Mouse (Mus musculus): ENCODE results near the gene Atxn7l1.

Atxn7l1 gene

DNA sequence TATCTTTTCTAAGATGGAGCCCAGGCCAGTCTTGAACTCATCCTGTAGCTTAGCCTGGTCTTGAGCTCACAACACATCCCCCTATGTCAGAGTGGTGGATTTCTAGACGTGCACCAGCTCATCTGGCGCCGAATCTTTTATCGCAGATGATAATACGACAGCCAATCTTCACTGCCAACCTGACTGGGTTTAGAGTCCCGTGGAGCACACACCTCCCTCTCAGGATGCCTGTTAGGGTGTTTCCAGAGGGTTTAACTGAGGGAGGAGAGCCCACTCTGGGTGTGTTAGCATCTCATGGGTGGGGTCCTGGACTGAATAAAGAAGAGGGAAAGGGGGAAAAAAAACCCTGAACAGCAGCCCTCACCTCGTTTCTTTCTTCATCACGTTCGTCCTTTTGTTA is 124.9 kb downstream of the Atxn7l1 start:
- POLR2A ChIA-PET = interaction anchor here in 2 of 4 experiments (0.6 to 1.5 kb wide), 3 partner anchors 29 to 144 kb away, joined by 3 to 4 read pairs (median 3); no protein-coding TSS in a partner anchor
- CTCF ChIA-PET = interaction anchor here (0.6 to 1.9 kb wide), 14 partner anchors 12 to 1481 kb away, joined by 3 to 13 read pairs (median 4); no protein-coding TSS in a partner anchor

DNA sequence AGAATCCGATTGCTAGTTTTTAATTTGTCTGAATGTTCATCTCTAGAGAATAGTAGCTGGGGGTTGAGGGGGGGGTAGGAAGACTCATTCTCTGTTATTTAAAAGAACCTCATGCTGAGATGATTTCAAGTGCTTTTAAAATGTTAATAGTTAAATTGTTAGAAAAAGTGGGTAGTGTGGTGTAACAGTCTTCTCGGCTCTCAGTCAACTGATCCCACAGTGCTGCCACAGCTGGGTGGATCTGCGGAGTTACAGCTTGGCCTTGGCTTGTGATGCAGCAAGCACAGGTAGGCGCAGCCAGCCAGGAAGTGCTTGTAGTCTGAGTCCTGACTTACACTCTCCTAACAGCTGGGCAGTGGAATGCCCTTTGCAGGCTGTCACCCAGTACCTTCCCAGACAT is 125.7 kb downstream of the Atxn7l1 start:
- POLR2A ChIA-PET = interaction anchor here in 2 of 4 experiments (0.5 to 1.5 kb wide), 7 partner anchors 10 to 350 kb away, joined by 3 to 4 read pairs (median 3); no protein-coding TSS in a partner anchor
- CTCF ChIA-PET = interaction anchor here (0.6 to 1.9 kb wide), 12 partner anchors 12 to 1481 kb away, joined by 3 to 13 read pairs (median 4); no protein-coding TSS in a partner anchor

DNA sequence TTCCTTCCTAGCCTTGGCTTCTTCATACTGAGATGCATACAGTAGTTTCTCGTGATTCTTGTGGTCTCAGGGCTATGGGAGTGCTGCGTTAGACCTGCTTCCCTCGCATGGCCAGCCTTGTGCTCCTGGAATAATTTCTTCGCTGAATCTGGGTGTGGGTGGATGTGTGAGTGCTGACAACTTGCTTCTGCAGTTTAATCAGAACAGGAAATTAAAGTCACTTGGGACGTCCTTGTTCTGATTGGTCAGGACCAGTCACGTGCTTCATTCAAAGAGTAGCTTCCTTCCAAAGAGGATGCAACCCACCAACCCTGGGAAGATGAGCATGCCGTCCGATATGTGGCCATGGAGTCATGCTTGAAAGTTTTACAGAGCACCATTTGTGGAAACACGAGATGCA is 126.2 kb downstream of the Atxn7l1 start:
- CTCF ChIA-PET = interaction anchor here (0.7 to 1.9 kb wide), 7 partner anchors 11 to 734 kb away, joined by 3 to 13 read pairs (median 4); no protein-coding TSS in a partner anchor
- POLR2A ChIA-PET = interaction anchor here in 2 of 4 experiments (0.5 to 1.1 kb wide), 4 partner anchors 11 to 350 kb away, joined by 3 read pairs; no protein-coding TSS in a partner anchor

DNA sequence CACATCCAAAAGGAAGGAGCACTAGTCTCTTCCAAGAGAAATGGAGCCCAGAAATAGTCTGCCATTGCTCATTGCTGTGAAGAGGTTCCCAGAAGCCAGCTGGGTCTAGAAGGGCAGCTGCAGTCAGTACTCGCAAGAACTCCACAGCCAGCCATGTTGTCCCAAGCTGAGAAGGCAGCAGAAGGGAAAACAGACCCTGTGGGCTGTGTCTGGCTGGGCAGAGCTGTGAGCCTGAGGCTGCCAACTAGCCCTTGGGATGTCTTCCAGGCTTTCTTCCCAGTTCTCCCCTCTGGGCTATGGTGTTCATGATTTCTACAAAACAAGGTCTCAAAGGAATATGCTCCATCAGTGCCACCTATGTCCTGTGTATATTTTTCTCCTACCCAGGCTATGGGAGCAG is 128.5 kb downstream of the Atxn7l1 start:
- POLR2A ChIA-PET = no interaction called here
- CTCF ChIA-PET = interaction anchor here in 1 of 4 experiments (1.4 kb wide), 1 partner anchor 104 kb away, joined by 3 read pairs; no protein-coding TSS in a partner anchor

DNA sequence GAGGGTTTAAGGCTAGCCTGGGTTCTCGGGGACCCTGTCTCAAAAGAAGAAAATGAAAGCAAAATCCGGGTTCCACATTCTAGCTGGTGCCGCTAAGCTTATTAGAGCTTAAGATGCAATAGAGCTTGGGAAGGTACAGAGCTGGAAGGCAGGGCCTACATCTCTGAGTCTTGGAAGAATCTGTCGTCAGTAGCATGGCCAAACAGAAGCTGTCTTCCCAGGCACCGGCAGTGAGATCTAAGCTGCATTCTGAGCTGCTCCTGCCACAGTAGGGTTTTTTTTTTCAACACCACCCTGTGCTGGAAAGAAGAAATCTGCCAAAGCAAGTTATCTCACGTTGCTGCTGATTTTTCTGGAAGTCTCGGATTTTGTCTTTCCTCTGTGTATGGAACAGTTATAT is 129.9 kb downstream of the Atxn7l1 start:
- POLR2A ChIA-PET = interaction anchor here in 1 of 4 experiments (0.6 to 1.0 kb wide), 2 partner anchors 74 to 110 kb away, joined by 3 read pairs; no protein-coding TSS in a partner anchor
- CTCF ChIA-PET = interaction anchor here (0.6 to 1.6 kb wide), 9 partner anchors 12 to 249 kb away, joined by 3 to 6 read pairs (median 4); no protein-coding TSS in a partner anchor

DNA sequence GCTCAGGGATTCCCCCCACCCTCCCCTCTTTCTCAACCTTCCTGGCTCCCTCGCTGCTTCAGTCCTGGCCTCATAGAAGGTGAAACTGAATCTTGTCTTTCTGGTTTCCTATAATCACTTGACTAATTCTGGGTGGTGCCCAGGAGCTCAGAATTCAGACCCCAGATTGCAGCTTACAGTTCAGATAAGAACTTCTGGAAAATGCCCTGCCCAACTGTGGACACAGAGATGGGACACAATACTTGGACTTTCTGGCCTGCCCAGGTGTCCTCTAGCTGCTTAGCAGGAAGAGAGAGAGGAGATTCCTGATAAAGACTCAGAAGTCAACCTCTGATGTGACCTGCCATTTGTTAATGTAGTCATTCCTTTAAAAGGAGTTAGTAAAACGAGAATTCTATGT is 131.7 kb downstream of the Atxn7l1 start:
- ChIA-PET CTCF (interaction anchor here in 1 of 4 experiments (0.9 to 2.2 kb wide), 2 partner anchors 55 to 101 kb away, joined by 3 to 24 read pairs; no protein-coding TSS in a partner anchor), POLR2A (no interaction called here)

DNA sequence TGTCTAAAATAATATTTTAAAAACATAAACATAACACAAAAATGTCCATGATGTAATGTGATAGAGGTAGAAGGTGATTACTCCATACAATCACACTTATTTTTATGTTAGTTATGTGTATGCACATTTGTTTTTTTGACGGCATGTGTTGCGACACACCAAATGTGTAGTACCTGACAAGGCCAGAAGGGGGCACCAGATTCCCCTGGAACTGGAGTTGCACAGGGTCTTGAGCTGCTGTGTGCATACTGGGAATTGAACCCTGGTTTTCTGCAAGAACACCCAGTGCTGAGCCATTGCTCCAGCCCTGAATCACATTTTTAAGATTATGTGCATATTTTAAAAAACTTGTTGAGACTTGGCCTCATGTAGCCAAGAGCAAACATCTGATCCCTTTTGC is 133.3 kb downstream of the Atxn7l1 start:
- ChIA-PET POLR2A (no interaction called here), CTCF (interaction anchor here (0.5 to 2.2 kb wide), 32 partner anchors 9 to 253 kb away, joined by 3 to 24 read pairs (median 4); no protein-coding TSS in a partner anchor)

DNA sequence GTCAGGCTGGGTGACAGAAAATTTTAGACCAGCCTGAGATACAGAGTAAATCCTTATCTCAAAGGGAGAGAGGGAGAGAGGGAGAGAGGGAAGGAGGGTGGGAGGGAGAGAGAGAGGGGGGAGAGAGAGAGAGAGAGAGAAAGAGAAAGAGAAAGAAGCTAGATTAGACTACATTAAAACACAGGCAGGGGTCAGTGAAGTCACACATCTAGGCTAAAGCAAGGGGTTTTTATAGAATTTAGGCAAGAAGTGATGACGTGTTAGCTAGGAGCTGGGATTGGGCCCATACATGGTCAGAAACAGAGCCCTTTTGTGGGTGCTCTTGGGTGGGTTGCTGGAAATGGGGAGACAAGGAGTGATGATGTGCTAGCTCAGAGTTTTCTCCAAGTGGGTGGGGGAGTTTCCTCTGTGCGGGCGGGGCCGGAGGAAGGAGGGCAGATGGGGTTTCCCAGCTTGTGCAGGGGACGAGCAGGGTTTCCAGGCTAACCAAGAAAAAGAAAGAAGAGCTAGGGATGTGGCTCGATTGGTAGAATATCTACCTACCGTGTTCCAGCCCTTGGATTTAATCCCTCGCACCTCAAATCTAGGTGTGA is 136.9 kb downstream of the Atxn7l1 start:
- CTCF ChIA-PET = interaction anchor here in 3 of 4 experiments (0.6 to 2.2 kb wide), 9 partner anchors 11 to 158 kb away, joined by 3 to 8 read pairs (median 4); no protein-coding TSS in a partner anchor

DNA sequence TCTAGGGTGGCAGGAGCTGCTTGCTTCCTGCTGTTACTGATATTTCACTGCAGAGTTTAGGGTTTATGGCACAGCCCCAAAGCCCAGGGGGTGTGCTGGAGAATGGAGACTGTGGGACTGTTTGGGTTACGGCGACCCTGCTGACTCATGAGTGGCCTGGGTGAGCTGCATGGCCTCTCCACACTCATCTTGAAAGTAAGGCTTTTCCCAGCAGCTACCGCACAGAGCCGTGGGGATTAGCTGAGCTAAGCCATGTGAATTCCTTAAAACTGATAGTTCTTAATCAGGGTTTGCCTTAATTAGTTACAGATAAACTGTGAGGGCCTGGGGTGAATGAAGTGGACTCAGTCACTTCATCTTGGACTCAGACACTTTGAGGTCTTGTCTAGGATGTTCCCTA is 137.9 kb downstream of the Atxn7l1 start:
- ChIA-PET CTCF (interaction anchor here in 2 of 4 experiments (0.8 to 1.1 kb wide), 3 partner anchors 37 to 159 kb away, joined by 3 to 7 read pairs (median 3); no protein-coding TSS in a partner anchor), POLR2A (interaction anchor here in 1 of 4 experiments (1.3 kb wide), 1 partner anchor 85 kb away, joined by 3 read pairs; no protein-coding TSS in a partner anchor)

More for the DNA sequence above, 136.9 kb downstream of the Atxn7l1 start:
- POLR2A ChIA-PET = interaction anchor here in 1 of 4 experiments (0.6 kb wide), 1 partner anchor 17 kb away, joined by 5 read pairs; no protein-coding TSS in a partner anchor

DNA sequence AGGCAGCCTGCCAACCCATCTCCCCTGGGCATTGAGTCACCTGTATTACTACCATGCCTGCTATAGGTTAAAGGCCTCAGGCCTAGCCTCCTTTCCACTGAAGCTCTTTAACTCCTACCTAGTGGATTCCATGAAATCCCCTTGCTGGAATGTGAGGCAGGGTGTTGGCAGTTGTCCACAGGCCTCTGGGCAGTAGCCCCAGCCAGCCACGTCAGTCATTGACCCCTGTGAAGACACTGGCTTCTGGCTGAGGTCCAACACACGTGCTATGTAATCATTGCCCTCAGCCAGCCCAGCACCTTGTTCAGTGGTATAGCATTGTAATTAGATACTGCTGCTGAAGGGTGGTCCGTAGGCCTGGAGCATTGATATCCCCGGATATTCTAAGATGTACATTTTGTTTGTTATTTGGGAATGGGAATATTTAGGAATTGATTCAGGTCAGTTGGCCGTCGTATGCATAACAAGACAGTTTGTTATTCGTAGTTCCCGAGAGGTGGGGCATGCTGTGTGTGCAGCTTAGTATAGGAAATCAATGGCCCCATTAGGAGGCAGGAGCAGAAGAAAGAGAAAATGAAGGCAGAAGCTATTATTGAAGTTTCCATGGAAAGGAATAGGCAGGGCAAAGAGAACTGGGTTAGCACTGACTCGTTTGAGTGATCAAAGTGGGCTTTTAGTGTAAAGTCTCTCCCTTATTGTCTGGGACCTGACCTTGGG is 138.6 kb downstream of the Atxn7l1 start:
- ChIA-PET CTCF (interaction anchor here in 2 of 4 experiments (0.8 to 1.1 kb wide), 2 partner anchors 36 to 48 kb away, joined by 3 to 7 read pairs; no protein-coding TSS in a partner anchor), POLR2A (interaction anchor here in 1 of 4 experiments (1.2 to 1.3 kb wide), 2 partner anchors 28 to 84 kb away, joined by 3 read pairs; no protein-coding TSS in a partner anchor)

DNA sequence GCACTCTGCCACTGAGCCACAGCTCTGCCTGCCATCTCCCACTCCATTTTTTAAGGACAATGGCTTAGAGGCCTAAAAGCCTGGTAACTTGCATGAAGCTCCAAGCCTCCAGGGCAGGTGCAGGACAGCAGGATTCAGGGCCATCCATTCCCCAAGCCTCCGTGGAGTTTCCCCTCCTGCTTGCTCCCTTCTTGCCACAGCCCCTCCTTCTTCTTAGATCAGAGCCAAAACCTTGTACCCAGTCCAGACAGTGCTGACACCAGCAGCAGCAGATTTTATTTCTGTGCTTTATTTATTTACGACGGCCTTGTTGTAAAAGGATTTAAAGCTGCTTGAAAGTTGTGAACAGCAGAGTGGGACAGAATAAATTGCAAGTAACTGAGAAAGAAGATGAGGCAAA is 140.2 kb downstream of the Atxn7l1 start:
- POLR2A ChIA-PET = interaction anchor here in 1 of 4 experiments (1.3 kb wide), 1 partner anchor 88 kb away, joined by 3 read pairs; no protein-coding TSS in a partner anchor

DNA sequence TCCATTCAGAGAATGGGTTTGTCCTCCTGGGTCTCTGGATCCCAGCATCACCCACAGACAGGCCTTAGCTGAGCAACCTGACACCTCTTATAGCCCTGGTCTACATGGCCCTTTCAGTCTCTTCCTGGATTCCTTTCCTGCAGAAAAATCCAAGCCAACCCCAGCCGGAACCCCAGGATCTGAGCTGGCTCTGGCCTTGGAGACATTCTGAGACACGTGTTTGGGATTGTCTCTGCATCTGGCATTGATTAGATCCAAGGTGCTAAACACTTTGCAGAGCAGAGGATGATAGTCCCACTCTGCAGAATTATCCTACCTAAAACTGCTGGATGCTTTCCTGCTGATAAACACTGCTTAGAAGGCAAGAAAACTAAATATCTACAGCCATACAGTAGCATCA is 141.3 kb downstream of the Atxn7l1 start:
- CTCF ChIA-PET = interaction anchor here in 3 of 4 experiments (0.6 to 2.2 kb wide), 4 partner anchors 15 to 374 kb away, joined by 3 to 7 read pairs (median 5); no protein-coding TSS in a partner anchor
- POLR2A ChIA-PET = interaction anchor here in 2 of 4 experiments (0.6 to 1.7 kb wide), 3 partner anchors 13 to 429 kb away, joined by 3 to 4 read pairs (median 3); no protein-coding TSS in a partner anchor

More for the DNA sequence above, 140.2 kb downstream of the Atxn7l1 start:
- CTCF ChIA-PET = interaction anchor here in 2 of 4 experiments (0.6 to 2.2 kb wide), 3 partner anchors 14 to 93 kb away, joined by 3 to 6 read pairs (median 3); no protein-coding TSS in a partner anchor

DNA sequence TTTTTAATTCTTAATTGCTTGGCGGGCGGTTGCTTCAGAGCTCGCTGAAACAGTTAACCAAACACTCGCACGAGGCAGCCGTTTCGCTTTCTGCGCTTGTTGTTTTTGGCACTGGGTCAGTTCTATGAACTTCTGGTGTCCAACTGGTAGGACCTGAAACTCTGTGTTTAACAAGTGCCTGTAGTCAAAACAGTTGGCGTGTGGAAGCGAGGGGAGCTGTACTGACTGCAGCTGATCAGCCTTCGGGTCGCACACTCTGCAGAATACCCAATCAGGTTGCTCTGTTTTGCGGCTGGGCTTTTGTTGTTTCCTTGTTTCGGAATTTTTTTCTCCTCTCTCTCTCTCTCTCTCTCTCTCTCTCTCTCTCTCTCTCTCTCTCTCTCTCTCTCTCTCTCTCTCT is 154.6 kb downstream of the Atxn7l1 start:
- ChIA-PET CTCF (interaction anchor here in 3 of 4 experiments (0.6 to 1.1 kb wide), 4 partner anchors 19 to 75 kb away, joined by 3 to 9 read pairs (median 5); no protein-coding TSS in a partner anchor), POLR2A (interaction anchor here in 3 of 4 experiments (0.6 to 1.4 kb wide), 8 partner anchors 13 to 292 kb away, joined by 3 to 6 read pairs (median 3); no protein-coding TSS in a partner anchor)

DNA sequence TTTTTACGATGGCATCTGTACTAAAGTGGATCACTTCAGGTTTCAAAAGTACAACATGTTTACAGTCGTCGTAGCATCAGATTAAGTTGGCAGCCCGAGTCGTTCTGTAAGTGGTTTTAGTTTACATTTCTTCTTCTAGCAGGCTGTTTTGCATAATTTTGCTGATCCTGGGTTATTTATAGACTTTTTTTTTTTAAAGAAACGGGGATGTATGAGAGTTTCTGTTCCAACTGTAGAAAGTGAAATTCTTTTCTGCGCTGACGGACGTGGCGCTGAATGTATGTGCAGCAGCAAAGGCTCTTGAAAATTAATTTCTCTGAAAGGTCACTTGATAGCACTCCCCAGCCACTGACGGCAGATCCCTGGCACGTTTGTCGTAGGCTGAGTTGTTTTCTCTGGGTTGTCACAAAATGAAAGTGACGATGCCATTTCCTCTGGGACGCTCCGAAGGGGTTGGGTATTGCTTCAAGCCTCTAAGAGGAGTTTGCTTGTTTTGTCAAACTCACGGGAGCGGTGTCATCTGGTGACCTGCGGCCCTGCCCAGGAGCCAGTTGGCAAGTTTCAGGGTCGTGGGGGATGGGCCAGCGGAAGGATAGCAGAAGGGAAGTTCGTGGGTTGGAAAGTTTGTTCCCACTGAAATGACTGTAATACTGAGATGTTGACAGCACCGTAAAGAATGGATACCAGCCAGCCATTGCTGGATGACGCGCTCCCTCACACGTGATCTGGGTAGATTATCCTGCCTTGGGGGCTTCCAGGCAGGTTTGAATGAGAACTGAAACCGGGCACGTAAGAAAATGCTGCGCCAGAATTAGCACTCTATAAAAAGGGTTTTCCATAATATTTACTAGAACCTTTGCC is 155.3 kb downstream of the Atxn7l1 start:
- ChIA-PET CTCF (interaction anchor here in 3 of 4 experiments (0.6 to 1.7 kb wide), 3 partner anchors 31 to 77 kb away, joined by 3 to 7 read pairs (median 4); no protein-coding TSS in a partner anchor), POLR2A (interaction anchor here in 2 of 4 experiments (0.7 to 1.4 kb wide), 4 partner anchors 11 to 291 kb away, joined by 3 read pairs; no protein-coding TSS in a partner anchor)

DNA sequence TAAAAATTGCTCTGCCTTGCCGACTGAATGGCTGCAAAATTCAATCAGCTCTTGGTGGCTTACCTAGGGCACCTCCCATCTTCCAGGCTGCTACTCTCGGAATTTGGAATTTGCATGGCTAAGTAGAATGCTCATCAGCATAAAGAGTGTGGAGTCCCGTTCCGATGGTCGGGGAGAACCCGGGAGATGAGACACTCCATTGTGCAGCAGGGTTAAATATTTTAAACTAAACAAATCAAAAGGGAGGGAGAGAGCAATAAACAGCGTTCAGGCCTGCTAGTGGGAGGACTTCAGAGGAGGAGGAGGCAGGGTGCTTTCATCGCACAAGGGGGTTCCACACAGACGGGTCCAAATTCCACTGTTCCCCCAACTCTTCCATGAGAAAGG is 155.9 kb downstream of the Atxn7l1 start:
- POLR2A ChIA-PET = interaction anchor here in 1 of 4 experiments (1.1 kb wide), 1 partner anchor 10 kb away, joined by 3 read pairs; no protein-coding TSS in a partner anchor
- CTCF ChIA-PET = interaction anchor here in 1 of 4 experiments (1.7 kb wide), 1 partner anchor 77 kb away, joined by 7 read pairs; no protein-coding TSS in a partner anchor

DNA sequence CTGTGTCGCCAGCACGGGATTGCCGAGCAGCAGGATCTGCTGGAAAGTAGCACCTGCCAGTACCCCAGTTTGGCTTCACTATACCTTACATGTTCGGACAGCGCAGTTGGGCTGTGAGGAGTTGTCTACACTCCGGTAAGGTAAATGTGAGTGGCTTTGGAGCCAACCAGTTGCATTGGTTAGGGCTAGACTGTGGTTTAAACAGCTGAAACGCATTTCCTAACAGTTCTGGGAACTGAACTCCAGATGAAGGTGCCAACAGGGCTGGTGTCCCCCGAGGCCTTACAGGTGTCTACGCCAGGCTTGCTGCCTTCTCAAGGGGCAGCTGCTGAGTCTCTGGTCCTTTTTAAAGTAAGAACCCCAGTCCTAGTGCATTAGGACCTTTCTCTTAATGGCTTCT is 157.6 kb downstream of the Atxn7l1 start:
- ChIA-PET CTCF (interaction anchor here in 1 of 4 experiments (0.7 to 2.3 kb wide), 3 partner anchors 18 to 654 kb away, joined by 3 to 10 read pairs (median 4); no protein-coding TSS in a partner anchor), POLR2A (interaction anchor here in 2 of 4 experiments (0.6 to 0.8 kb wide), 2 partner anchors 11 to 609 kb away, joined by 3 to 5 read pairs; no protein-coding TSS in a partner anchor)

DNA sequence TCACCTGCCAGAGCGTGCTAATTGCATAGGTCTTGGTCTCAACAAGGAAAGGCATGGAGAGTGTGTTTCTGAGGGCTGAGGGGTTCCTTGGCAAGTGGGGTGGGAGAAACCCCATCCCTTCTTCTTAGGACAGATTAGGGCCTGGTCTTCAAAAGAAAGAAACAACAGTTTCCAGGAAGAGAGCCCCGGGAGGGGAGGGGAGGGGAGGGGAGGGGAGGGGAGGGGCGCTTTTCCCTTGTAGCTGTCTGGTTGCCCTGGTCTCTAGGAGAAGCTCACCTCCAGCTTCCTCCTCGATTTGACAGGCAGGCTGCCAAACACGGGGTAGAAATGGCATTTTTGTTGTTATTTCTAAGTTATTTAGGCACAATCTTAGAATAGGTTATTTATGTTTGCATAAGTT is 159.0 kb downstream of the Atxn7l1 start:
- CTCF ChIA-PET = interaction anchor here in 3 of 4 experiments (0.5 to 2.3 kb wide), 5 partner anchors 16 to 118 kb away, joined by 3 to 10 read pairs (median 5); no protein-coding TSS in a partner anchor
- POLR2A ChIA-PET = interaction anchor here in 2 of 4 experiments (0.6 to 1.2 kb wide), 3 partner anchors 20 to 88 kb away, joined by 3 to 5 read pairs (median 3); partner anchors contain the start of gene Efcab10 (in 1 of the 2)

Measured in embryonic stem cell, embryonic (primary cell).